Mouse (Mus musculus): Measurements from ENCODE around the gene Akap12.

- TF ChIP-seq EP300 (IDR thresholded peaks at IDR 0.05; ENCODE audit: insufficient read depth, low read depth, low read length) = no peak
- TF ChIP-seq CTCF (IDR thresholded peaks at IDR 0.05; ENCODE audit: low read depth, low read length) = no peak
Measured at GRCm38 (mm10) chr10:4347591-4347990, 81.4 kb downstream of the Akap12 start.
